Mouse (Mus musculus) forebrain, embryonic 16.5 days (tissue): ENCODE measurements around the gene Preb. TPM values are rescaled to one million over a fixed set of nuclear protein-coding genes. Genes with fewer than 3 reads are reported as not detected.

Experiments
- ATAC-seq: fragments of 200-750 bp; cut with Nextera tagmentation; 2 replicates; pipeline ENCODE4 v1.8.0; 2017; ENCODE audit warnings: mild to moderate bottlenecking, moderate library complexity
- H3K27ac ChIP-seq: fragments of 300-500 bp; sonication (generic); 2 replicates; pipeline ENCODE4 v1.5.1; 2014; ENCODE audit warnings: low read length, control low read depth
- H3K27me3 ChIP-seq: fragments of 300-500 bp; sonication (generic); replicated peaks from 2 replicates; pipeline ENCODE4 v1.6.1; 2014; ENCODE audit warnings: low read length; ENCODE audit not compliant: control insufficient read depth, insufficient read depth
- H3K36me3 ChIP-seq: fragments of 300-500 bp; sonication (generic); 2 replicates; pipeline ENCODE4 v1.6.1; 2014; ENCODE audit not compliant: control insufficient read depth, insufficient read depth
- H3K4me1 ChIP-seq: fragments of 300-500 bp; sonication (generic); replicated peaks from 2 replicates; pipeline ENCODE4 v1.6.1; 2014; ENCODE audit warnings: low read length; ENCODE audit not compliant: control insufficient read depth, insufficient read depth
- H3K4me2 ChIP-seq: fragments of 300-500 bp; sonication (generic); 2 replicates; pipeline ENCODE4 v1.6.1; 2014; ENCODE audit warnings: mild to moderate bottlenecking, low read length, control low read depth
- H3K4me3 ChIP-seq: fragments of 300-500 bp; sonication (generic); replicated peaks from 2 replicates; pipeline ENCODE4 v1.5.1; 2014; ENCODE audit warnings: mild to moderate bottlenecking, low read length, control low read depth
- H3K9ac ChIP-seq: fragments of 300-500 bp; sonication (generic); replicated peaks from 2 replicates; pipeline ENCODE4 v1.6.1; 2014; ENCODE audit warnings: low read depth, low read length, control low read depth
- H3K9me3 ChIP-seq: fragments of 300-500 bp; sonication (generic); 2 replicates; pipeline ENCODE4 v1.6.1; 2016; ENCODE audit warnings: low read length; ENCODE audit not compliant: control insufficient read depth
- WGBS: fragments of 180-500 bp; shearing (Covaris S2); extraction: QIAGEN DNeasy Blood & Tissue Kit; methylation state at CpG from one replicate; pipeline ENCODE4 v1.1.7; 2014; 5-methylcytosine and 5-hydroxymethylcytosine counted together
- polyA plus RNA-seq: library from polyadenylated mRNA; unstranded; fragments of >200 nt; fragmentation: Nextera tagmentation; extraction: Ambion mirVana; gene quantifications from 2 replicates; pipeline ENCODE4 v1.2.1, GENCODE M21; 2015

Gene Preb
- polyA plus RNA-seq, 1 experiment from 2014 or later = 135 TPM

GRCm38 (mm10) chr5:30919831-30920614 is 40.1 kb downstream of the Preb start:
- Histone ChIP-seq H3K4me1 (peaks cover 26% of the 10 kb centered on the region), H3K36me3 (no peaks in the 10 kb centered on the region), H3K9me3 (no peaks in the 10 kb centered on the region), H3K4me3 (no peak overlapping the region), H3K4me2 (no peak overlapping the region), H3K27me3 (no peaks in the 10 kb centered on the region), H3K9ac (no peak overlapping the region), H3K27ac (no peak overlapping the region; the same call in 1 of the 2 replicates)
- ATAC-seq = no peak
- WGBS = 56% methylated on average over 11 of the region's 11 CpGs

- no peak overlapping the region for H3K27ac ChIP-seq
- H3K4me3 ChIP-seq = no peak overlapping the region
- H3K36me3 ChIP-seq = no peaks in the 10 kb centered on the region
- no peak overlapping the region for H3K4me2 ChIP-seq
- 76% methylated on average over 8 of the region's 8 CpGs for WGBS
- H3K9ac ChIP-seq = no peak overlapping the region
- H3K27me3 ChIP-seq = no peaks in the 10 kb centered on the region
- peaks cover 26% of the 10 kb centered on the region for H3K4me1 ChIP-seq
- H3K9me3 ChIP-seq = no peaks in the 10 kb centered on the region
- ATAC-seq = no peak
Observed at GRCm38 (mm10) chr5:30918691-30919090, 41.5 kb downstream of the Preb start.

GRCm38 (mm10) chr5:30917891-30918670 is 42.1 kb downstream of the Preb start:
- Histone ChIP-seq H3K9ac (no peak overlapping the region), H3K9me3 (no peaks in the 10 kb centered on the region), H3K27ac (no peak overlapping the region), H3K27me3 (no peaks in the 10 kb centered on the region), H3K4me1 (peaks cover 28% of the 10 kb centered on the region), H3K4me2 (no peak overlapping the region), H3K4me3 (no peak overlapping the region), H3K36me3 (no peaks in the 10 kb centered on the region)
- no peak for ATAC-seq
- 85% methylated on average over 31 of the region's 31 CpGs for WGBS

- Histone ChIP-seq H3K36me3 (no peaks in the 10 kb centered on the region), H3K9me3 (no peaks in the 10 kb centered on the region), H3K4me3 (no peak overlapping the region), H3K27ac (no peak overlapping the region), H3K9ac (no peak overlapping the region), H3K27me3 (no peaks in the 10 kb centered on the region), H3K4me1 (peaks cover 27% of the 10 kb centered on the region), H3K4me2 (no peak overlapping the region)
- WGBS = 92% methylated on average over 11 of the region's 11 CpGs
- no peak for ATAC-seq
Observed at GRCm38 (mm10) chr5:30917348-30917747, 42.8 kb downstream of the Preb start.

GRCm38 (mm10) chr5:30916841-30917240 is 43.3 kb downstream of the Preb start:
- Histone ChIP-seq H3K4me1 (peaks cover 26% of the 10 kb centered on the region), H3K4me2 (no peak overlapping the region), H3K9ac (no peak overlapping the region), H3K27ac (no peak overlapping the region), H3K36me3 (no peaks in the 10 kb centered on the region), H3K4me3 (no peak overlapping the region), H3K27me3 (no peaks in the 10 kb centered on the region), H3K9me3 (no peaks in the 10 kb centered on the region)
- WGBS = 93% methylated on average over 9 of the region's 9 CpGs
- no peak for ATAC-seq

GRCm38 (mm10) chr5:30915974-30916433 is 44.2 kb downstream of the Preb start:
- WGBS = 2% methylated on average over 7 of the region's 7 CpGs
- Histone ChIP-seq H3K36me3 (no peaks in the 10 kb centered on the region), H3K27ac (peak overlapping the region; percentile 78), H3K27me3 (no peaks in the 10 kb centered on the region), H3K4me1 (peaks cover 18% of the 10 kb centered on the region), H3K9ac (no peak overlapping the region), H3K4me3 (no peak overlapping the region), H3K9me3 (no peaks in the 10 kb centered on the region), H3K4me2 (peak overlapping the region; percentile 34)
- ATAC-seq = peak; percentile 93

GRCm38 (mm10) chr5:30915456-30915855 is 44.7 kb downstream of the Preb start:
- no peaks in the 10 kb centered on the region for H3K27me3 ChIP-seq
- no peaks in the 10 kb centered on the region for H3K9me3 ChIP-seq
- no peak overlapping the region for H3K9ac ChIP-seq
- 69% methylated on average over 9 of the region's 9 CpGs for WGBS
- peaks cover 13% of the 10 kb centered on the region for H3K4me1 ChIP-seq
- ATAC-seq = peak; percentile 23
- H3K4me2 ChIP-seq = no peak overlapping the region
- H3K27ac ChIP-seq = no peak overlapping the region
- no peaks in the 10 kb centered on the region for H3K36me3 ChIP-seq
- no peak overlapping the region for H3K4me3 ChIP-seq

GRCm38 (mm10) chr5:30914849-30915248 is 45.3 kb downstream of the Preb start:
- peaks cover 11% of the 10 kb centered on the region for H3K4me1 ChIP-seq
- H3K27ac ChIP-seq = no peak overlapping the region
- 81% methylated on average over 6 of the region's 6 CpGs for WGBS
- H3K9me3 ChIP-seq = no peaks in the 10 kb centered on the region
- no peak overlapping the region for H3K9ac ChIP-seq
- H3K4me3 ChIP-seq = no peak overlapping the region
- no peaks in the 10 kb centered on the region for H3K36me3 ChIP-seq
- no peaks in the 10 kb centered on the region for H3K27me3 ChIP-seq
- no peak for ATAC-seq
- H3K4me2 ChIP-seq = no peak overlapping the region

GRCm38 (mm10) chr5:30914101-30914635 is 46.0 kb downstream of the Preb start:
- Histone ChIP-seq H3K4me3 (no peak overlapping the region), H3K4me2 (no peak overlapping the region; the same call in 1 of the 2 replicates)
- 90% methylated on average over 7 of the region's 7 CpGs for WGBS

More at GRCm38 (mm10) chr5:30914101-30914635, 46.0 kb downstream of the Preb start:
- no peaks in the 10 kb centered on the region for H3K36me3 ChIP-seq
- no peaks in the 10 kb centered on the region for H3K27me3 ChIP-seq
- H3K9ac ChIP-seq = no peak overlapping the region
- H3K9me3 ChIP-seq = no peaks in the 10 kb centered on the region
- peaks cover 11% of the 10 kb centered on the region for H3K4me1 ChIP-seq
- no peak overlapping the region for H3K27ac ChIP-seq
- no peak for ATAC-seq
